Mouse (Mus musculus) ES-Bruce4 (cell line): Measurements from ENCODE around the gene Alkbh1.

ENCODE experiments used
- CTCF ChIP-seq: IDR thresholded peaks from one replicate; pipeline ENCODE4 v1.8.1; 2011; ENCODE audit warnings: low read depth, low read length
- EP300 ChIP-seq: IDR thresholded peaks from 2 replicates; pipeline ENCODE4 v1.6.1; 2011; ENCODE audit warnings: low read depth, low read length; ENCODE audit not compliant: insufficient read depth
- POLR2A ChIP-seq: IDR thresholded peaks from one replicate; pipeline ENCODE4 v1.8.1; 2011; ENCODE audit warnings: low read length; ENCODE audit not compliant: insufficient read depth

GRCm38 (mm10) chr12:87391355-87391754 lies 52.5 kb downstream of the Alkbh1 start:
- TF ChIP-seq POLR2A (no peak), CTCF (no peak), EP300 (no peak)
